Mouse (Mus musculus) mature B cell (primary cell): ENCODE measurements around the gene Islr2.
"Not testable (repeated sequence)": the region's sequence is repeated elsewhere in the genome, so short reads cannot be mapped to it uniquely, and the experiment has no call there.

Experiments used
- in situ Hi-C: fragments of 300-500 bp; cut with MboI; formaldehyde crosslinking; loops from 2 replicates; pipeline ENCODE4 v1.14.3; 2019

The Islr2 gene

GRCm38 (mm10) chr9:58203516-58204447 is at the start of gene Islr2, which contains the start of gene Islr:
Gene Islr2, minus strand, starts transcription at chr9:58204319.
Gene Islr, minus strand, starts transcription at chr9:58204306.
- in situ Hi-C loops = loop anchor here (10.0 kb wide), 2 partner anchors 149 to 171 kb away; partner anchors contain the start of gene Tbc1d21

GRCm38 (mm10) chr9:58253805-58254122 is 49.6 kb upstream of the Islr2 start:
- in situ Hi-C loops = not testable (repeated sequence)

GRCm38 (mm10) chr9:58253033-58253804 is 49.1 kb upstream of the Islr2 start, which contains the start of gene Stoml1:
Gene Stoml1, plus strand, starts transcription at chr9:58253164.
- in situ Hi-C loops = no loop called here

GRCm38 (mm10) chr9:58250730-58251129 is 46.6 kb upstream of the Islr2 start:
- in situ Hi-C loops = not testable (repeated sequence)

GRCm38 (mm10) chr9:58250322-58250721 is 46.2 kb upstream of the Islr2 start:
- in situ Hi-C loops = no loop called here

- in situ Hi-C loops = no loop called here
These were observed 45.6 kb upstream of the Islr2 start, which contains the start of gene Pml for GRCm38 (mm10) chr9:58249592-58250192. Gene Pml, minus strand, starts transcription at chr9:58249786.

GRCm38 (mm10) chr9:58248746-58249413 is 44.8 kb upstream of the Islr2 start:
- in situ Hi-C loops = no loop called here

- in situ Hi-C loops = no loop called here
These were observed 43.1 kb upstream of the Islr2 start for GRCm38 (mm10) chr9:58247064-58247759.

- in situ Hi-C loops = no loop called here
These were observed 42.0 kb upstream of the Islr2 start for GRCm38 (mm10) chr9:58246083-58246591.

- in situ Hi-C loops = loop anchor here (5.0 kb wide), 1 partner anchor 39 kb away; no protein-coding TSS in a partner anchor
These were observed 39.6 kb upstream of the Islr2 start for GRCm38 (mm10) chr9:58243696-58244095.

- in situ Hi-C loops = loop anchor here (5.0 kb wide), 1 partner anchor 40 kb away; no protein-coding TSS in a partner anchor
These were observed 38.6 kb upstream of the Islr2 start for GRCm38 (mm10) chr9:58242696-58243095.

GRCm38 (mm10) chr9:58241780-58242485 is 37.8 kb upstream of the Islr2 start:
- in situ Hi-C loops = loop anchor here (5.0 kb wide), 1 partner anchor 40 kb away; no protein-coding TSS in a partner anchor

GRCm38 (mm10) chr9:58234502-58235015 is 30.4 kb upstream of the Islr2 start:
- in situ Hi-C loops = no loop called here

GRCm38 (mm10) chr9:58232374-58232773 is 28.3 kb upstream of the Islr2 start:
- in situ Hi-C loops = no loop called here

- in situ Hi-C loops = no loop called here
These were observed 27.6 kb upstream of the Islr2 start for GRCm38 (mm10) chr9:58231746-58232145.

GRCm38 (mm10) chr9:58228777-58229466 is 24.8 kb upstream of the Islr2 start:
- in situ Hi-C loops = no loop called here

GRCm38 (mm10) chr9:58225915-58226913 is 22.1 kb upstream of the Islr2 start:
- in situ Hi-C loops = no loop called here

- in situ Hi-C loops = no loop called here
These were observed 20.2 kb upstream of the Islr2 start for GRCm38 (mm10) chr9:58224356-58224755.
